Mouse (Mus musculus): Measurements from ENCODE around the gene Mfap3l. TPM values are rescaled to one million over a fixed set of nuclear protein-coding genes. Genes with fewer than 3 reads are reported as not detected.
A peak's percentile ranks its signal among the peaks of the same experiment; 100 is the strongest.
"Not testable (repeated sequence)": the region's sequence is repeated elsewhere in the genome, so short reads cannot be mapped to it uniquely, and the experiment has no call there.

Gene Mfap3l
- polyA plus RNA-seq, 1 experiment from 2014 or later, result 8.9 TPM

DNA sequence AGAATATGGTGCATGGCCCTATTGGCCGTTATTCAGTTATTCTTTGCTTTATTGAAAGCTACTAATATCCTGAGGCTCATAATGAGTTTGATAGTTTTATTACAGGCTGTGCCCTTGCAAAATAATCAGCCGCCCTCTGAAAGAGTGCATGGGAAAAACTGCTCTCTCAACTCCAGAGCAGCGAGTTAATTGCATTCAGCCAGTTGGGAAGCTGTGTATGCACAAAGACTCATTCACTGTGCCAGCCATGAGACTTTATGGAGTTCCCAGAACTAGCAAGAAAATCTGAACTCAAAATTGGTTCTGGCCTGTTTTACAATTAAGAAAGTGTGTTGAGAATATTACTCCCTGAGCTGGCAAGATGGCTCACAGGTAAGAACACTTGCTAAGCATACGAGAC lies 12.5 kb downstream of the Mfap3l start:
- H3K27ac ChIP-seq (ENCODE audit: low read depth, low read length), result no peak overlapping the region
- H3K27me3 ChIP-seq (ENCODE audit: control insufficient read depth, insufficient read depth, low read length), result no peaks in the 10 kb centered on the region
- WGBS, result 55% methylated on average over 4 of the region's 4 CpGs
- no peak overlapping the region for H3K4me3 ChIP-seq (ENCODE audit: low read depth, low read length)
- no peaks in the 10 kb centered on the region for H3K36me3 ChIP-seq (ENCODE audit: control insufficient read depth, insufficient read depth, low read length)
- no peak overlapping the region for H3K4me2 ChIP-seq (ENCODE audit: low read depth, low read length)
- no peak for ATAC-seq (ENCODE audit: low read depth)
- H3K9ac ChIP-seq (replicated peaks; ENCODE audit: low read depth, low read length), result no peak overlapping the region
- H3K4me1 ChIP-seq (ENCODE audit: control insufficient read depth, insufficient read depth, low read length), result no peaks in the 10 kb centered on the region
- no peaks in the 10 kb centered on the region for H3K9me3 ChIP-seq (ENCODE audit: control insufficient read depth, low read length)

GRCm38 (mm10) chr8:60645911-60646310 lies 13.3 kb downstream of the Mfap3l start:
- Histone ChIP-seq H3K9me3 (ENCODE audit: control insufficient read depth, low read length) (no peaks in the 10 kb centered on the region), H3K27ac (ENCODE audit: low read depth, low read length) (no peak overlapping the region), H3K4me2 (ENCODE audit: low read depth, low read length) (no peak overlapping the region), H3K4me3 (ENCODE audit: low read depth, low read length) (no peak overlapping the region), H3K27me3 (ENCODE audit: control insufficient read depth, insufficient read depth, low read length) (no peaks in the 10 kb centered on the region), H3K36me3 (ENCODE audit: control insufficient read depth, insufficient read depth, low read length) (no peaks in the 10 kb centered on the region), H3K9ac (replicated peaks; ENCODE audit: low read depth, low read length) (no peak overlapping the region), H3K4me1 (ENCODE audit: control insufficient read depth, insufficient read depth, low read length) (no peaks in the 10 kb centered on the region)
- WGBS, result 91% methylated on average over 3 of the region's 3 CpGs
- no peak for ATAC-seq (ENCODE audit: low read depth)

DNA sequence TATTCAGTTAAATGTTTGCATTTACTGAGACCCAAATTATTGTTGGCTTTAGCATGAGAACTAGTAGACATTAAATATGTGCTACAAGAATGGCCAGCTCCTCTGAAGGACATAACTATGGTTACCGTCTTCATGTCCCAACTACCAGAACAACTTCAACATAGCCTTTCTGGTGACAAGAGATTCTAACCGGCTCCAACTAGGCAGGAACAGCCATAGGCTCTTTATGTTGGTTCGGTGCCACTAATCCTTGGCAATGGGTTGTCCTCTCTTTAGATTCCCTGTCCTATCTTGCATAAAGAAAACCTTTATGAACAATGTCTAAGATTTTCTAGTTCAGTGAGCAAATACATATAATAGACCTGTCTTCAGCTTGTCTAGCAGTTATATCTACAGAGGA lies 14.7 kb downstream of the Mfap3l start:
- 94% methylated on average over 3 of the region's 3 CpGs for WGBS

DNA sequence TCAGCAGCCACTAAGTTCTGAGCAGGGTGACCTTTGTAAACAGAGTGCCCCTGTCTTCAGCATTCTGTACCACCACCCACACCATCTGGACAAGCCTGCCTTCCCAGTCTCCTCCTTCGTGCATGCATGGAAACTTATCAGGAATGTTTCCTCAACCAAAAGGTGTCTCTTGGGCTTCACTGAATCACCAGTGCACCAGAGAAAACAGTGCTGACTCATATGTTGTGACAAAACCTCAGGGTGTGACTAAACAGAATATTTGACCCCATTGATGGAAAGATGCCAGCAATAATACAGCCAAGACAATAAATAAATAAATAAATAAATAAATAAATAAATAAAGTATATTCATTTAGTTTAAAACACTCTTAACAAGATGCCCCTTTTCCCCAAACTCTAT lies 16.5 kb downstream of the Mfap3l start:
- no peaks in the 10 kb centered on the region for H3K36me3 ChIP-seq (ENCODE audit: control insufficient read depth, insufficient read depth, low read length)
- H3K4me2 ChIP-seq (ENCODE audit: low read depth, low read length), result no peak overlapping the region
- 75% methylated on average over 1 of the region's 1 CpGs for WGBS
- H3K9ac ChIP-seq (replicated peaks; ENCODE audit: low read depth, low read length), result no peak overlapping the region
- no peaks in the 10 kb centered on the region for H3K27me3 ChIP-seq (ENCODE audit: control insufficient read depth, insufficient read depth, low read length)
- no peaks in the 10 kb centered on the region for H3K4me1 ChIP-seq (ENCODE audit: control insufficient read depth, insufficient read depth, low read length)
- no peak overlapping the region for H3K27ac ChIP-seq (ENCODE audit: low read depth, low read length)
- H3K4me3 ChIP-seq (ENCODE audit: low read depth, low read length), result no peak overlapping the region
- no peaks in the 10 kb centered on the region for H3K9me3 ChIP-seq (ENCODE audit: control insufficient read depth, low read length)
- no peak for ATAC-seq (ENCODE audit: low read depth)

More for the DNA sequence above, 14.7 kb downstream of the Mfap3l start:
- Histone ChIP-seq H3K4me1 (ENCODE audit: control insufficient read depth, insufficient read depth, low read length) (no peaks in the 10 kb centered on the region), H3K9me3 (ENCODE audit: control insufficient read depth, low read length) (no peaks in the 10 kb centered on the region), H3K4me3 (ENCODE audit: low read depth, low read length) (no peak overlapping the region), H3K27me3 (ENCODE audit: control insufficient read depth, insufficient read depth, low read length) (no peaks in the 10 kb centered on the region), H3K4me2 (ENCODE audit: low read depth, low read length) (no peak overlapping the region), H3K9ac (replicated peaks; ENCODE audit: low read depth, low read length) (no peak overlapping the region), H3K27ac (ENCODE audit: low read depth, low read length) (no peak overlapping the region), H3K36me3 (ENCODE audit: control insufficient read depth, insufficient read depth, low read length) (no peaks in the 10 kb centered on the region)
- no peak for ATAC-seq (ENCODE audit: low read depth)

- H3K9ac ChIP-seq (replicated peaks; ENCODE audit: low read depth, low read length), result no peak overlapping the region
- no peaks in the 10 kb centered on the region for H3K9me3 ChIP-seq (ENCODE audit: control insufficient read depth, low read length)
- no peaks in the 10 kb centered on the region for H3K36me3 ChIP-seq (ENCODE audit: control insufficient read depth, insufficient read depth, low read length)
- no peak overlapping the region for H3K4me3 ChIP-seq (ENCODE audit: low read depth, low read length)
- H3K4me2 ChIP-seq (ENCODE audit: low read depth, low read length), result no peak overlapping the region
- 87% methylated on average over 4 of the region's 4 CpGs for WGBS
- no peaks in the 10 kb centered on the region for H3K4me1 ChIP-seq (ENCODE audit: control insufficient read depth, insufficient read depth, low read length)
- ATAC-seq (ENCODE audit: low read depth), result no peak
- H3K27ac ChIP-seq (ENCODE audit: low read depth, low read length), result no peak overlapping the region
- H3K27me3 ChIP-seq (ENCODE audit: control insufficient read depth, insufficient read depth, low read length), result no peaks in the 10 kb centered on the region
Measured at GRCm38 (mm10) chr8:60650119-60650518, 17.5 kb downstream of the Mfap3l start.

DNA sequence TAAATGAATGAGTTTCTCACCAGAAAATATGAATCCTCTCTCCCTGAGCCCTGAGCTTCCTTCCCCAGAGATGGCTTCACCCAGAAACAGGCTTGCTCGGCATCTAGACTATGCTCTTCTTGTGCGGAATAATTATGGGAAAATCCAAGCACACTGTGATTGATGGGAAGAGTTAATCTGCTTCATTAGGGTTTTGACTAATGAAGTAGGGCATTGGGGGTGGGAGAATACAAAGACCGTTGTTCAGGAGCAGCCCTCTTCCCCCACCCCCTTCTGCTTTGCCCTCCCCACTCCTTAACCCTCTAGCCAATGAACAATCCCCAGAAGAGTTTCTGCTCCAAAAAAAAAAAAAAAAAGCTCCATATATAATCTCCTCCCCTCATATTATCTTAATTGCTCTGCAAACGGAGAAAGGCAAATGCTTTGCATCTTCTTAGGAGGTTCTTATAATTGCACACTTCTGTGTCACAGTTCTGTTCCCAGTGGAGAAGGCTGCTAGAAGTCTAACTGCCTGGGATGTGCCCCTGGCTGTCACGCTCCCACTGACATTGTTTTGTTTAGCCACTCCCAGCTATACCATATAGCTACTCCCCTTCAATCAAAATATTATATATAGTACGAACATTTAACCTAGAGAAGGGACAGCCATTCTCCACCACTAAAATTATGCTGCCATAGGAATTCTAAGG lies 24.9 kb downstream of the Mfap3l start:
- H3K9ac ChIP-seq (replicated peaks; ENCODE audit: low read depth, low read length), result no peak overlapping the region
- no peak overlapping the region for H3K27ac ChIP-seq (ENCODE audit: low read depth, low read length)
- WGBS, result 54% methylated on average over 6 of the region's 6 CpGs
- no peaks in the 10 kb centered on the region for H3K36me3 ChIP-seq (ENCODE audit: control insufficient read depth, insufficient read depth, low read length)
- ATAC-seq (ENCODE audit: low read depth), result peak; percentile 47; the same call in 1 of the 2 replicates
- no peak overlapping the region for H3K4me2 ChIP-seq (ENCODE audit: low read depth, low read length)
- H3K9me3 ChIP-seq (ENCODE audit: control insufficient read depth, low read length), result no peaks in the 10 kb centered on the region
- no peaks in the 10 kb centered on the region for H3K27me3 ChIP-seq (ENCODE audit: control insufficient read depth, insufficient read depth, low read length)
- 0 out of 2 replicates have a peak, but pooled peaks cover 4% of the 10 kb centered on the region for H3K4me1 ChIP-seq (ENCODE audit: control insufficient read depth, insufficient read depth, low read length)
- H3K4me3 ChIP-seq (ENCODE audit: low read depth, low read length), result no peak overlapping the region

- H3K36me3 ChIP-seq (ENCODE audit: control insufficient read depth, insufficient read depth, low read length), result no peaks in the 10 kb centered on the region
- no peaks in the 10 kb centered on the region for H3K9me3 ChIP-seq (ENCODE audit: control insufficient read depth, low read length)
- no peak overlapping the region for H3K4me3 ChIP-seq (ENCODE audit: low read depth, low read length)
- no peak overlapping the region for H3K27ac ChIP-seq (ENCODE audit: low read depth, low read length)
- no peak overlapping the region for H3K9ac ChIP-seq (replicated peaks; ENCODE audit: low read depth, low read length)
- H3K4me2 ChIP-seq (ENCODE audit: low read depth, low read length), result no peak overlapping the region
- 77% methylated on average over 6 of the region's 6 CpGs for WGBS
- no peaks in the 10 kb centered on the region for H3K27me3 ChIP-seq (ENCODE audit: control insufficient read depth, insufficient read depth, low read length)
- ATAC-seq (ENCODE audit: low read depth), result peak; percentile 42; the same call in 1 of the 2 replicates
- H3K4me1 ChIP-seq (ENCODE audit: control insufficient read depth, insufficient read depth, low read length), result 0 out of 2 replicates have a peak, but pooled peaks cover 4% of the 10 kb centered on the region
Measured at GRCm38 (mm10) chr8:60658114-60658500, 25.5 kb downstream of the Mfap3l start.

DNA sequence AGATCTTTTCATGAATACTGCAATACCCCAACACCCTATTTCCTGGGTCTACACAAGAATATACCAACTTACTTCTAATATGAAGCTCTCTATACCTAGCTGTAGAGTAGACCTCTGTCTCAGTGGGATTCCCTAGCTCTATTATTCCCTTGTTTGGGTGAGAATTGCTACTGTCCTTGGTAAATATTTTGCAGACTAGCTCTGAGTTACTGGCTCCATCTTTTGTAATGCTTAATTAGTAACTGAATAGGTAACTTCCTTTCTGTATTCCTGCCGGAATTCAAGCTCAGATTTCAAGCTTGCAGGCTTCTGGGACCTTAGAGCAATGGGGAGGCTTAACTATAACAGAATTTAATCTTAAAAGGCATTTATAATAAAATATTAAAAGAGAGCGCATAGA lies 26.1 kb downstream of the Mfap3l start:
- H3K9me3 ChIP-seq (ENCODE audit: control insufficient read depth, low read length); H3K27ac ChIP-seq (ENCODE audit: low read depth, low read length); H3K36me3 ChIP-seq (ENCODE audit: control insufficient read depth, insufficient read depth, low read length); H3K27me3 ChIP-seq (ENCODE audit: control insufficient read depth, insufficient read depth, low read length); H3K4me2 ChIP-seq (ENCODE audit: low read depth, low read length); ATAC-seq (ENCODE audit: low read depth); H3K4me3 ChIP-seq (ENCODE audit: low read depth, low read length); H3K4me1 ChIP-seq (ENCODE audit: control insufficient read depth, insufficient read depth, low read length); H3K9ac ChIP-seq (replicated peaks; ENCODE audit: low read depth, low read length): not testable (repeated sequence)
- 64% methylated on average over 2 of the region's 2 CpGs for WGBS

- 58% methylated on average over 8 of the region's 8 CpGs for WGBS
- peak; percentile 22; the same call in 1 of the 2 replicates for ATAC-seq (ENCODE audit: low read depth)
Measured at GRCm38 (mm10) chr8:60659721-60660120, 27.1 kb downstream of the Mfap3l start.

More at GRCm38 (mm10) chr8:60659721-60660120, 27.1 kb downstream of the Mfap3l start:
- Histone ChIP-seq H3K4me2 (ENCODE audit: low read depth, low read length) (no peak overlapping the region), H3K9ac (replicated peaks; ENCODE audit: low read depth, low read length) (no peak overlapping the region), H3K4me3 (ENCODE audit: low read depth, low read length) (no peak overlapping the region), H3K27me3 (ENCODE audit: control insufficient read depth, insufficient read depth, low read length) (no peaks in the 10 kb centered on the region), H3K9me3 (ENCODE audit: control insufficient read depth, low read length) (no peaks in the 10 kb centered on the region), H3K27ac (ENCODE audit: low read depth, low read length) (no peak overlapping the region), H3K4me1 (ENCODE audit: control insufficient read depth, insufficient read depth, low read length) (0 out of 2 replicates have a peak, but pooled peaks cover 4% of the 10 kb centered on the region), H3K36me3 (ENCODE audit: control insufficient read depth, insufficient read depth, low read length) (no peaks in the 10 kb centered on the region)
